Mouse (Mus musculus): ENCODE measurements around the gene Tagln3.

Tagln3 gene

DNA sequence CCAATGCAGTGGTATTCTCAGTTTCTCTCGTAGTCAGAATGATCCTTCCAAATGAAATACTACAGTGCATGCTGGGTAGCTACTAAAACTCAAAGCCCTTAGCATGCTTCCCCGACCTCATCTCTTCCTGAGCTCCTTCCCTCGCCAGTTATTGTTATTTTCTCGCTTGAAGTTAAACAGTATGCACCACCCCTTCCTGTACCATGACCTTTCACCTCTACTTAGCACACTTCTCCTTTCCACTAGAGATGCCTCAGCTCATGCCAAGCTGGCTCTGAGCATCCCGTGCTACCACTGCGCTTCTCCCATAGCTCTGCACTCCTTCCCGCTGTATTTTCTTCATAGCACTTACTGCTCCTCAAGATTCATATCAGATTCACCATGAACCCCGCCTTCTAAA, 13.5 kb upstream of the Tagln3 start:
- TF ChIP-seq GATA4 (IDR thresholded peaks at IDR 0.05; ENCODE audit: insufficient replicate concordance, low read length) = no peak

DNA sequence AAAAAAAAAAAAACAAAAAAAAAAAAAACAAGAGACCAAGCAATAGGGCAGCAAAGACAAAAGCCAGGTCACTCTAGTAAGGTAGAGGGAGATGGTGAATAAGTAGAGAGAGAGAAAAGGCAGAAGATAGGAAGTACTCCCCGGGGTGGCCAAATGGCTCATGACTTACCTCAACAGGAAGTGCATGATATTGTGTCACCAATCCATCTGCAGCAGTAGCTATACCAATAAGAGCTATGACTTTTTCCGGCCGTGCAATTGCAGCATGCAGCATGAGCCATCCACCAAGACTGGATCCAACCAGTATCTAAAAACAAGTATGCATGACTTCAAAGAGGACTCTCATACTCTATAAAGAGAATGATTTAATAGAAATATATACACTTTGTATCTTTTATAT, 12.3 kb upstream of the Tagln3 start:
- TF ChIP-seq GATA4 (IDR thresholded peaks at IDR 0.05; ENCODE audit: insufficient replicate concordance, low read length) = no peak

DNA sequence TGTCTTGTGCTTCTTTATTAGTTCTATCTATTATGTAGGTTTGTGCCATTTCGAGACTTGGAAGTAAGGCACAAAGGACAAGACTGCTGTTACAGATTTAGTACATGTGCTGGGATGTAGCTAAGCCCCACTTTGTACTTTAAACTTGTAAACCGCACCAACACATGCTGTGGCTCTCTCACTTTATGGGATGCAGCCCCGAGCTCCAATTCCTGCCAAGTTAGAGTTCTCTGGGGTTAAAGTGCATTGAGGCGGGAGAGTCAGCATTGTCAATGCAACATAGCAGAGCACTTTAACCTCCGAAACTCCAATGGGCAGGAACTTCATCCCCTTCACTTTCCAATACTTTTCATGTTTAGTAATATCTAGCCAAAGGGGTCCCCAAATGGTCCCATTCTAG, 4.8 kb upstream of the Tagln3 start:
- no peak for TF ChIP-seq GATA4 (IDR thresholded peaks at IDR 0.05; ENCODE audit: insufficient replicate concordance, low read length)

DNA sequence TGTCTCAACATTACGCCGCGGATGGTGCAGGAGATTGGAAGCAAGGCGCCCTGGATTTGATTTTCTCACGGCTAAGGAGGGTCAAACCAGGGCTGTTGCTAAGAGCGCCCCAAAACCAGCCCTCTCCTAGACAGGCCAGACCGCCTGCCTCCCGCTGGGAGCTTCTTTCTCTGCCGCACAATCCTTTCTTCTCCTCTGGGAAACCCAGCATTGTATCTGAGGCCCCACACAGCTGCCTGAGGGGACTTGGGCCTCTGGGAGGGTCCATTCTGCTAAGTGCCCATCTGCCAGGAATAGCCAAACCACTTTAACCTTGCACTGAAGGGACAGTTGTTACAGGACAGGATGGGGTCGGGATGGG, 314 bp upstream of the Tagln3 start:
- TF ChIP-seq GATA4 (IDR thresholded peaks at IDR 0.05; ENCODE audit: insufficient replicate concordance, low read length) = no peak

DNA sequence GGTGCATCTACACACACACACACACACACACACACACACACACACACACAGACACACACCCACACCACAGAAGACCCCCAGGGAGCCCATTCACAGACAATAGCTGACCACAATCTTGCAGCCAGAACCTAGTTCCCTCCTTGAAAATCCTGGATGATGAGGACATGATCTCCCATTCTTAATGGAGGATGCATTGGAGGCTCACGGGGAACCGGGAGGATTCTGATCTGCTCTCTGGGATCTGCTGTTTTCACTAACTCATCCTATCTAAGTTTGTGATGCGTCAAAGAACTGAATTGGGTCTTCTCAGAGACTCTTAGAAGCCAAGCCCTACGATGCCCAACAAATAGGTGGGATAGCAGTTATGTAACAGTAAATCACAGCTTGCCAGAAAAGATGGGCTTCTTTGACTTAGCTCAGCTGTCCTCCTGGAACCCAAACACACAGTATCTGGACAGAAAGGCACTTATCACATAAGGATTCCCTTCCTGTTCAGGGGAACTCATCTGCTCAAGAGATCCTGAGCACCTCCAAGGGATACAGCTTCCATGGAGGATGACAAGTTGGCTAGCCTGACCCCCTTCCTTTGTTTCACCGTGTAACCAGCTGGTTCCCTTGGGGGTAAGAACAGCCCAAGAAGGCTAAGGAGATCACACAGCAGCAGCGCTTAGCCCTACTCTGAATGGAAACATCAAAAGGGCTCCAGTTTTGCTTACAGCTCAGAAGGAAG, 1.1 kb downstream of the Tagln3 start:
- TF ChIP-seq GATA4 (IDR thresholded peaks at IDR 0.05; ENCODE audit: insufficient replicate concordance, low read length) = no peak

DNA sequence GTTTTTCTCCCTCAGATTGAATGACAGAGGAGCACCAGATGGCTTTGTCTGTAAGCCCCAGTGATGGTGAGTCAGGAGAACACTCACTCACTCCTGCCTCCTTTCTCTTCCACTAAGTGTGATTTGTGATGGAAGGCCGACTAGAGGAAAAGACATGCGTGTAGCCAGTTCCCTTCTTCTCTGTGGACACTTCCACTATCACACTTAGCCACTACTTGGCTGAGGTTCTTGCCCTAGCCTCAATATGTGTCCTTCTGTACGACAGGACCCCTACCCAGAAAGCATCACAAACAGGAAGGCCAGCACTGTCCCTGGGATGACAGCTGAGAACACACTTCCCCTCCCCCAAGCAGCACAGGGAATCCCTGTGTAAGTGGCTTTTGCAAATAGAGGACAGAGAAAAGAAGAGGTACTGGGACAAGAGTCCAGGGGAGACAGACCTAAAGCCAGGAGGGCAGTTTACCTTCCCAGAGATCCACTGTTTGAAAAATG, 1.9 kb downstream of the Tagln3 start:
- TF ChIP-seq GATA4 (IDR thresholded peaks at IDR 0.05; ENCODE audit: insufficient replicate concordance, low read length) = no peak

DNA sequence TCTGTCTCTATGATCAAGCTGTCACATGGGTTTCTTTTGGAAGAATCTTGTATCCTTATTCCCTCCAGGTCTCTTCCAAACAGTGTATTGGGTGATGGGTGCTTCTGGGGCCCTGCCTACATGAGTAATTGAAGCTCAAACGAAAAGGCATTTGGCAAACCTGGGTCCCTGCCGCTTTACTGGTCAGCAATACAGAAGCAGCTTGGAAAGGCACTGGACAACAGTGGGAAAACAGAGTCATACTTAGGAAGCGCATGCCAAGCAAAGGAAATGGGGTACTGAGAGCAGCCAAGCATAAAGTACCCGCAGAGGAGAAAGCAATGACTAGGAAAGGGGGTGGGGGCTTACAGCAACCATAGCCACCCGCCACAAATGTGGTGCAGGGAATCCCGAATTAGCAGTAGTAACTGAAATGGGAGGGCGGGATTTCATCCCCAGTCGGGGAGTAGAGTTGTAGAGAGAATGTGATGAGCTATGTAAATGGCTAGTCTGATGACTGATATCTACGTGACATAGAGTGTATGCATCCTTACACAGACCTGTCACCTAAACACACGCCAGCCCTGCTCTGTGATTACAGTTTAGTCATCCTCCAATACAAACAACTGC, 4.3 kb downstream of the Tagln3 start:
- no peak for TF ChIP-seq GATA4 (IDR thresholded peaks at IDR 0.05; ENCODE audit: insufficient replicate concordance, low read length)

DNA sequence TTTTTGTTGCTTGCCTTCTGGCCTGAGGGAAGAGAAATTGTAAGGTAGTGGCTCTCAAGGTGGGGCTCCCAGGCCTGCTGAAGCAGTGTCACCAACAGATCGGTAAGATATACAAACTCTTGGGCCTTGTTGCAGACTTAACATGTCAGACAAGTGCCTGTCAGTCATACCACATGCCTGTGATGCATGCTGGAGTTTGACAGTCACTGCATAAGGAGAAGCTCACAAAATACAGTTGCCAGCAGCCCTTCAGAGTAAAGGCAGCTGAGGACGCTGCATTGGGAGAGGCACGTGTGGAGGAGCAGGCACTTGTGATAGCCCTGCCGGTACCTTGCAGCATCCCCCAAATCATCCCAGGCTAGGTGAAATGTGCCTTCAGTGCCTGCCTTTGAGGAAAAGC, 6.1 kb downstream of the Tagln3 start:
- no peak for TF ChIP-seq GATA4 (IDR thresholded peaks at IDR 0.05; ENCODE audit: insufficient replicate concordance, low read length)

DNA sequence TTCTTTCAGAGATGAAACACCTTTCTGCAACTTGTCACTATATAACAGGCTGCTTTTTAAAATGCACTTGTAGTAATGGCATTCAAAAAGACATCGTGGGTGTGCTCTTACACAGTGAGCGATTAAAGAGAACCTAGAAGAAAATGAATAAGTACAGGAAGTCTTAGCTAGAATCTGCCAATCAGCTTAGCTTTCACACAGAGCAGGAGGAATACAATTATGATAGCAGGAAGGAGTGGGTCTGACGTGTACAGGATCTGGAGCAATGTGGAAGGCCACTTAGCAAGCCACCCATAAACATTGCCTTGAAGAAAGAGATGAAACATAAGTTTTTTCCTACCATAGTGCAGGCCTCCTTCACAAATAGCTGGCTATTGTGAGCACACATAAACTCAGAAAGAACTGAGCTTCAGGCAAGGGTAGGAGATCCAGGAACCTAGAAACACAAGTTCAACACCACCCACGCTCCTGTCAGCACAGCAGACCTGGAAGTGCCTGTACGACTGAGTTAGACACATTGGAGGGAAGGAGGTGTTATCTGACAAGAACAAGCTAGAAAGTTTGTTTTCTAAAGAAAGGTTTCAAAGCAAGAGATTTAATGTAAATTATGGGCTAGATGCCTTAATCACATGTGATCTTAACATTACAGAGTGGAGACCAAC, 9.8 kb downstream of the Tagln3 start:
- no peak for TF ChIP-seq GATA4 (IDR thresholded peaks at IDR 0.05; ENCODE audit: insufficient replicate concordance, low read length)

DNA sequence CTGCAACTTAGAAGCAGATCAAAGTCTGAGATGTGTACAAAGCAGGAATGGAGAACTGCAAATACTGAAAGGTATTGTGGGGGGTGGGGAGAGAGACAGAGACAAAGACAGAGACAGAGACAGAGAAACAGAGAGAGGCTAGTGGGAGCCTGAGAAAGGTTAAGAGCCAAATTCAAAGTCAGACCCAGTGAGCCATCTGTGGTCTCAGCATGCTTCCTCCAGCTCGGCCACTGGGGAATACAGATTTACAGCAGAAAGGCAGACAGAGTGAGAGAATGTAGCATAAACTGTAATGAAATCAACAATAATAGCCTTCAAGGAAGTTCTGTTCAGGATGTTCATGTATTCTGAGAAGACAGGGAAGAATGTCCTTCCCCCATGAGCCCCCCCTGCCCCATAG, 10.5 kb downstream of the Tagln3 start:
- TF ChIP-seq GATA4 (IDR thresholded peaks at IDR 0.05; ENCODE audit: insufficient replicate concordance, low read length) = no peak

DNA sequence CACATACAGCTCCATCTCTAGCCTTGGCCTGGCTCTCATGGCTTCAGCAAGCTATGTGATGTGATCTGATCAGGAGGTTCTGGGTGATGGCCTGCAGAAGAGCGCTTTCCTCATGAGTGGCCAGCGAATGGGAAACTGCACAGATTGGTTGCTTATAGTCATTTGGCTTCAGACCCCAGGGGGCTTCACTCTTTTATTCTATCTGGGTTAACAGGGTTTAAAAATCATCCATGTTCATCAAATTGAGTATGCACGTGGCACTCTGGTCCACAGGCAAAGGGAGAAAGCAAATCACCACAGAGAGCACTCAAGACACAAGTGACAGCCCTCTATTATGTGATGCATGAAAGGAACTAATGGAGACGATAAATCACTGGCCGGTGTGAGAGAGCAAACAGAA, 11.1 kb downstream of the Tagln3 start:
- TF ChIP-seq GATA4 (IDR thresholded peaks at IDR 0.05; ENCODE audit: insufficient replicate concordance, low read length) = no peak

DNA sequence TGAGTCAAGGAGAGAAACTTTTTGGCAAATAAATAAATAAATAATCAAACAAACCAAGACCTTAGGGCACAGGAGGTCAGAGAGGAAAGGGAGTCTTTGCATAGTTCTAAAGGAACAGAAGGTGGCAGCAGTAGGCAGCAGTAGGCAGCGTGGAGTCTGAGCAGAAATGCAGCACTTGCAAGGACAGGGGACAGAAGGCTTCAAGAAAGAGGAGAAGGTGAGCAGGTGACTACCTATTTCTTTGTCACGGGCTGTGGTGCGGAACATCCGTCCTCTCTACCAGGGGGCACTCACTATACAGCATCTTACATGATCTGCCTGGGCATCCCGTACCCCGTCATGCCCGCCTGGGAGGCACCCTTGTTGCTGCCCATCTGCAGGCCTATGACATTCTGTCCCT, 13.1 kb downstream of the Tagln3 start:
- no peak for TF ChIP-seq GATA4 (IDR thresholded peaks at IDR 0.05; ENCODE audit: insufficient replicate concordance, low read length)

DNA sequence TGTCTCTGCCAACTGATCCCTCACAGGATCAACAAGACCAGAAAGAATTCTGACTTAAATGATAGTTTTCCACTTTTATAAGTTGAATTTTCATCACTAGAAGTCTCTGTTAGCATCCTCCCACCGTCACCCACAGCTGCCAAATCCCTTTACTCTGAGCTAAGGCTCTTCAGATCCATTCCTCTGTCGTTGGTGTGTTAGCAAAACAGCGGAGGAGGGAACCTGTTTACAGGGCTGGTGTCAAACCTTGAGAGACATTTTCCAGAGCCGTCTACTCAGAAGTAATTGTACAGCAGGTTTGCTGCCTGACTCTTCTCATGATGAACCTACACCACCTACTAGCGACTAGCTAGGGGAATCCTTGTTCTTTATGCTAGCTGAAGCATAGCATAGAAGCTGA, 25.1 kb downstream of the Tagln3 start:
- TF ChIP-seq GATA4 (IDR thresholded peaks at IDR 0.05; ENCODE audit: insufficient replicate concordance, low read length) = no peak

DNA sequence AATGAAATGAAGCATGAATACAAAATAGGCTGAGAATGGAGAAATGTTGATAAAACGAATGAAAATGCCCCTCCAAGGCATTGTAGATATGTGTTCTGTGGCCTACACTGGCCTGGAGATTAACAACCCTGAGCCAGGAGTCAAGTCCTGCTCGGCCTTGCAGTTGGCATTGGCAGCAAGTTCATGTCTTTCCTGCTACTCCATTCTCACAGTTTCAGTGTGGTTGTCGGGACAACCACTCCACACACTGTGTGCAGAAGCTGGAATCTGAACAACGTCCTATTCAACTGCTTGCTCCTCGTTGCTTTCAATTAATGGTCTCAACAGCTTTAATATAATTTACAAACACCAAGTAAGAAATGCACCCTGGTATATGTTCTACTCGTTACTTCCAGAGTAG, 26.4 kb downstream of the Tagln3 start:
- no peak for TF ChIP-seq GATA4 (IDR thresholded peaks at IDR 0.05; ENCODE audit: insufficient replicate concordance, low read length)

DNA sequence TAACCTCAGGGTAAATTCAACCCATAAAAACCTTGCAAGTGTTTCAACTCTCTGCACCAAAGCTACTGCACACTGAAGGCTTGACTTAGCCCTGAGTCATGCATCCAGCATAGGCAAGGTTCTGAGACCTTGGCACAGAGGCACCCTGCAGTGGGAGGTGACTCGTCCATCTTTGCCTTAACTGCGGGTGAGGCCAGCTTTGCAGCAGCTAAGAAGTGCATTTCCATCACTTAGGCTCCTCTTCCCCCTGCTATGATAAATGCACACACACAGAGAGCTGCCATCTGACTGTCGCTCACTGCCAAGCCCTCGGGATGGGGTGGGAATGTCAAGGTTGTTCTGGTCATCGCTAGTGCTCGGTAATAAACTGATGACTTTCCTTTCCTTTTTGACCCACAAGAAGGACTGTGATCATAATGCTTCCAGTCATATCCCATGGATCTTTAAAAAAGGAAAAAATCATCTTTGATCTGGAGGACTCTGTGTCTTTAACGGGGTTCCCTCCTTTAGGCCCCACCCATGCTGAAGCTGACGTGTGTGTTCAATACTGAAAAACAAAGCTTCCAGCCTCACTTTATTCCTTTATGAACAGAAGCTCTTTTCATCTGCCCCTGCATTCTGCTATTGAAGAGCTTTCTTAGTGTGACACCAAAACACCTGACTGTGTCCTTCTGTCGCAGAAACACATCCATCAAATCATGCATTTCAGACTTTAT, 28.8 kb downstream of the Tagln3 start:
- TF ChIP-seq GATA4 (IDR thresholded peaks at IDR 0.05; ENCODE audit: insufficient replicate concordance, low read length) = no peak

DNA sequence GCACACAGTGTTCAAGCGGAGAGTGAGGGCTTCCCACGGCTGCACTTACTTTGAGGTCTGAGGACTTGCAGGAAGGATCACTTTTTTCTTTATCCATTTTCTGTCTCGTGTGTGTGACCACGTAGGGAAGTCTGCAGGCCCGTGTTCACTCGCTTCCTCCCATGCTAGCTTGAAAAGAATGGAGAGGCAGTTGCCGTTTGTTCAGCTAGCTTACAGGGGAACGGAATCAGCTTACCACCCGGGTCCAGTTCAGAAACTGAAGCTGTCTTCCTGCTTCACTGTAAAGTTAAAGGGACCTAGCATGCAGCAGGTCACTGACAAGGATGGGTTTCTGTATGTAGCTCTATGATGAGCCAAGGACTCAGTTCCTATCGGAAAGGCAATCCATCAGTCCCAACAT, 30.9 kb downstream of the Tagln3 start, which contains the start of gene Tmprss7:
TSS of gene Tmprss7 (minus strand) at position 101 of the 400 bp plus-strand sequence.
- TF ChIP-seq GATA4 (IDR thresholded peaks at IDR 0.05; ENCODE audit: insufficient replicate concordance, low read length) = no peak

Measured in liver, adult (tissue).